Mouse (Mus musculus) MEL (cell line): ENCODE measurements at regions not wholly inside any gene's neighbourhood (a gene's known extent, or its start where the extent isn't known, plus 50 kb on each side); places are given as distances from the start of the nearest gene placed in this dataset.

Experiments used
- DNase-seq: peaks from one replicate; pipeline ENCODE4 v3.0.0; 2011; ENCODE audit warnings: low read depth, low spot score
- H3K27ac ChIP-seq: 2 replicates; pipeline ENCODE4 v1.5.1; 2012; ENCODE audit warnings: low read depth, mild to moderate bottlenecking, control low read depth, low read length, moderate library complexity; ENCODE audit not compliant: control insufficient read depth
- H3K27me3 ChIP-seq, 2 experiments: fragments of 150-350 bp in 1 of 2; sonication (generic) in 1 of 2; 2 replicates each; pipeline ENCODE4 v1.6.1; 2012; ENCODE audit warnings: low read length in 2 of 2, mild to moderate bottlenecking in 2 of 2, improper control_type of control experiment in 1 of 2, moderate library complexity in 1 of 2; ENCODE audit not compliant: insufficient read depth in 2 of 2, control insufficient read depth in 1 of 2
- H3K36me3 ChIP-seq, 2 experiments: 2 replicates each; pipeline ENCODE4 v1.6.1; 2012 to 2014; ENCODE audit warnings: low read length in 2 of 2, improper control_type of control experiment in 1 of 2, inconsistent platforms in 1 of 2, mild to moderate bottlenecking in 1 of 2; ENCODE audit not compliant: insufficient read depth in 2 of 2, control insufficient read depth in 1 of 2
- H3K4me1 ChIP-seq, 2 experiments: fragments of 150-350 bp in 1 of 2; sonication (generic) in 1 of 2; 2 replicates each; pipeline ENCODE4 v1.6.1; 2012; ENCODE audit warnings: low read length in 2 of 2, improper control_type of control experiment in 1 of 2, mild to moderate bottlenecking in 1 of 2; ENCODE audit not compliant: insufficient read depth in 2 of 2, control insufficient read depth in 1 of 2
- H3K4me3 ChIP-seq, 2 experiments: fragments of 150-350 bp in 1 of 2; sonication (generic) in 1 of 2; 2 replicates each; pipeline ENCODE4 v1.5.1; 2012; ENCODE audit warnings: low read depth in 2 of 2, low read length in 2 of 2, mild to moderate bottlenecking in 2 of 2, moderate library complexity in 2 of 2, control low read depth in 1 of 2, improper control_type of control experiment in 1 of 2; ENCODE audit not compliant: control insufficient read depth in 1 of 2, insufficient read depth in 1 of 2
- H3K79me2 ChIP-seq: 2 replicates; pipeline ENCODE4 v1.6.1; 2012; ENCODE audit warnings: mild to moderate bottlenecking, low read length, moderate library complexity; ENCODE audit not compliant: control insufficient read depth, poor library complexity, insufficient read depth
- H3K9ac ChIP-seq: 2 replicates; pipeline ENCODE4 v1.6.1; 2012; ENCODE audit warnings: low read depth, mild to moderate bottlenecking, control low read depth, low read length, moderate library complexity; ENCODE audit not compliant: control insufficient read depth, poor library complexity, severe bottlenecking
- H3K9me3 ChIP-seq: fragments of 150-350 bp; sonication (generic); replicated peaks from 2 replicates; pipeline ENCODE4 v1.6.1; 2012; ENCODE audit warnings: mild to moderate bottlenecking, low read length, improper control_type of control experiment, moderate library complexity; ENCODE audit not compliant: insufficient read depth
- BHLHE40 ChIP-seq: IDR thresholded peaks from 2 replicates; pipeline ENCODE4 v1.6.1; 2012; ENCODE audit warnings: low read depth, mild to moderate bottlenecking, inconsistent platforms, low read length, improper control_type of control experiment, borderline replicate concordance
- CHD1 ChIP-seq: IDR thresholded peaks from 2 replicates; pipeline ENCODE4 v1.6.1; 2012; ENCODE audit warnings: low read depth, mild to moderate bottlenecking, inconsistent platforms, low read length, improper control_type of control experiment
- CTCF ChIP-seq, 3 experiments: IDR thresholded peaks in 2 of 3; conservative IDR thresholded peaks in 1 of 3; 2 replicates each; pipeline ENCODE4 v1.5.1; 2011 to 2012; ENCODE audit warnings: low read length in 3 of 3, low read depth in 2 of 3, mild to moderate bottlenecking in 2 of 3, improper control_type of control experiment in 1 of 3, inconsistent platforms in 1 of 3, mixed read lengths in 1 of 3, moderate library complexity in 1 of 3; ENCODE audit not compliant: control insufficient read depth in 1 of 3, insufficient read depth in 1 of 3, poor library complexity in 1 of 3, severe bottlenecking in 1 of 3
- GABPA ChIP-seq: IDR thresholded peaks from 2 replicates; pipeline ENCODE4 v1.6.1; 2012; ENCODE audit warnings: low read depth, mild to moderate bottlenecking, inconsistent platforms, low read length, improper control_type of control experiment, moderate library complexity
- GATA1 ChIP-seq: IDR thresholded peaks from 2 replicates; pipeline ENCODE4 v1.6.1; 2011; ENCODE audit warnings: low read depth, low read length, improper control_type of control experiment
- HCFC1 ChIP-seq: IDR thresholded peaks from 2 replicates; pipeline ENCODE4 v1.6.1; 2012; ENCODE audit warnings: low read depth, mild to moderate bottlenecking, inconsistent platforms, low read length, improper control_type of control experiment, moderate library complexity
- JUND ChIP-seq: IDR thresholded peaks from 2 replicates; pipeline ENCODE4 v1.6.1; 2011; ENCODE audit warnings: low read depth, mild to moderate bottlenecking, improper control_type of control experiment, low read length
- MAFK ChIP-seq: IDR thresholded peaks from 2 replicates; pipeline ENCODE4 v1.6.1; 2011; ENCODE audit warnings: low read depth, mild to moderate bottlenecking, low read length, improper control_type of control experiment, borderline replicate concordance
- MAX ChIP-seq: IDR thresholded peaks from 2 replicates; pipeline ENCODE4 v1.6.1; 2011; ENCODE audit warnings: low read length, improper control_type of control experiment
- MYB ChIP-seq: IDR thresholded peaks from 2 replicates; pipeline ENCODE4 v1.6.1; 2011; ENCODE audit warnings: mild to moderate bottlenecking, low read depth, low read length, improper control_type of control experiment
- MYC ChIP-seq: IDR thresholded peaks from 2 replicates; pipeline ENCODE4 v1.6.1; 2011; ENCODE audit warnings: low read depth, mild to moderate bottlenecking, low read length, improper control_type of control experiment, moderate library complexity
- NRF1 ChIP-seq: IDR thresholded peaks from 2 replicates; pipeline ENCODE4 v1.6.1; 2014; ENCODE audit warnings: low read depth, mild to moderate bottlenecking, inconsistent platforms, low read length, improper control_type of control experiment, moderate library complexity; ENCODE audit not compliant: poor library complexity, insufficient read depth, severe bottlenecking
- POLR2AphosphoS2 ChIP-seq: IDR thresholded peaks from 2 replicates; pipeline ENCODE4 v1.6.1; 2011; ENCODE audit warnings: low read length, improper control_type of control experiment
- RAD21 ChIP-seq: IDR thresholded peaks from 2 replicates; pipeline ENCODE4 v1.6.1; 2011; ENCODE audit warnings: mild to moderate bottlenecking, low read depth, low read length, improper control_type of control experiment
- RCOR1 ChIP-seq: IDR thresholded peaks from 2 replicates; pipeline ENCODE4 v1.6.1; 2012; ENCODE audit warnings: low read depth, mild to moderate bottlenecking, inconsistent platforms, low read length, improper control_type of control experiment
- SIN3A ChIP-seq: IDR thresholded peaks from 2 replicates; pipeline ENCODE4 v1.6.1; 2012; ENCODE audit warnings: low read length, improper control_type of control experiment, inconsistent platforms
- TBP ChIP-seq: IDR thresholded peaks from 2 replicates; pipeline ENCODE4 v1.8.0; 2011; ENCODE audit warnings: low read depth, low read length, improper control_type of control experiment
- TCF12 ChIP-seq: IDR thresholded peaks from 2 replicates; pipeline ENCODE4 v1.6.1; 2014; ENCODE audit warnings: low read depth, mild to moderate bottlenecking, inconsistent platforms, low read length, improper control_type of control experiment, moderate library complexity
- USF1 ChIP-seq: IDR thresholded peaks from 2 replicates; pipeline ENCODE4 v1.6.1; 2014; ENCODE audit warnings: low read depth, mild to moderate bottlenecking, inconsistent platforms, low read length, improper control_type of control experiment, moderate library complexity
- ZC3H11A ChIP-seq: IDR thresholded peaks from 2 replicates; pipeline ENCODE4 v1.6.1; 2012; ENCODE audit warnings: low read depth, mild to moderate bottlenecking, inconsistent platforms, low read length, improper control_type of control experiment
- ZKSCAN1 ChIP-seq: IDR thresholded peaks from 2 replicates; pipeline ENCODE4 v1.6.1; 2012; ENCODE audit warnings: low read depth, mild to moderate bottlenecking, inconsistent platforms, low read length, improper control_type of control experiment, moderate library complexity
- ZMIZ1 ChIP-seq: IDR thresholded peaks from 2 replicates; pipeline ENCODE4 v1.6.1; 2012; ENCODE audit warnings: low read depth, mild to moderate bottlenecking, inconsistent platforms, low read length, improper control_type of control experiment, moderate library complexity

- H3K79me2 ChIP-seq = no peaks in the 10 kb centered on the region
- DNase-seq = no peak
- TF ChIP-seq MAFK = no peak
- no peak for TF ChIP-seq ZMIZ1
- TF ChIP-seq TBP = no peak
- no peak for TF ChIP-seq MYB
- TF ChIP-seq USF1 = no peak
- no peak for TF ChIP-seq MAX
- no peak for TF ChIP-seq BHLHE40
- no peak for TF ChIP-seq TCF12
- TF ChIP-seq CTCF (IDR thresholded peaks at IDR 0.05 in 2 of 3, conservative IDR thresholded peaks at IDR 0.05 in 1 of 3; ENCODE audit: control insufficient read depth in 1 of 3, insufficient read depth in 1 of 3, low read depth in 2 of 3, low read length in 3 of 3, poor library complexity in 1 of 3, severe bottlenecking in 1 of 3) = no peak
- no peak overlapping the region for H3K4me3 ChIP-seq
- no peak overlapping the region for H3K9ac ChIP-seq
- peaks cover 3 to 6% of the 10 kb centered on the region in 2 experiments for H3K27me3 ChIP-seq
- H3K4me1 ChIP-seq = no peaks in the 10 kb centered on the region
- no peak overlapping the region for H3K27ac ChIP-seq
- no peaks in the 10 kb centered on the region for H3K9me3 ChIP-seq
- H3K36me3 ChIP-seq = no peaks in the 10 kb centered on the region
Measured at GRCm38 (mm10) chr5:91294957-91295356, 107.8 kb downstream of the Btc start.

- Histone ChIP-seq H3K9ac (no peak overlapping the region), H3K79me2 (no peaks in the 10 kb centered on the region), H3K9me3 (no peaks in the 10 kb centered on the region), H3K36me3 (no peaks in the 10 kb centered on the region), H3K27ac (no peak overlapping the region), H3K27me3 (peaks cover 3 to 6% of the 10 kb centered on the region in 2 experiments), H3K4me1 (no peaks in the 10 kb centered on the region), H3K4me3 (no peak overlapping the region)
- TF ChIP-seq POLR2AphosphoS2 (no peak), RAD21 (no peak), SIN3A (no peak), HCFC1 (no peak), MYB (no peak), NRF1 (no peak), ZC3H11A (no peak), MYC (no peak), USF1 (no peak)
- peak; percentile 40 for DNase-seq
Measured at GRCm38 (mm10) chr5:91297068-91297467, 105.7 kb downstream of the Btc start.

GRCm38 (mm10) chr5:91302114-91302513, 100.7 kb downstream of the Btc start:
- no peak for DNase-seq
- Histone ChIP-seq H3K79me2 (no peaks in the 10 kb centered on the region), H3K27me3 (peaks cover 2% of the 10 kb centered on the region in 2 experiments; a peak in 3 of 4 replicates), H3K9ac (no peak overlapping the region), H3K27ac (no peak overlapping the region), H3K9me3 (no peaks in the 10 kb centered on the region), H3K4me3 (no peak overlapping the region), H3K4me1 (no peaks in the 10 kb centered on the region), H3K36me3 (no peaks in the 10 kb centered on the region)
- TF ChIP-seq GATA1 = no peak
- TF ChIP-seq NRF1 = no peak
- no peak for TF ChIP-seq MAX
- TF ChIP-seq JUND = no peak
- TF ChIP-seq RCOR1 = no peak
- no peak for TF ChIP-seq ZKSCAN1
- no peak for TF ChIP-seq POLR2AphosphoS2
- no peak for TF ChIP-seq GABPA
- TF ChIP-seq HCFC1 = no peak
- TF ChIP-seq BHLHE40 = no peak
- TF ChIP-seq CTCF (IDR thresholded peaks at IDR 0.05 in 2 of 3, conservative IDR thresholded peaks at IDR 0.05 in 1 of 3; ENCODE audit: control insufficient read depth in 1 of 3, insufficient read depth in 1 of 3, low read depth in 2 of 3, low read length in 3 of 3, poor library complexity in 1 of 3, severe bottlenecking in 1 of 3) = no peak
- no peak for TF ChIP-seq CHD1
